Mouse (Mus musculus): Measurements from ENCODE around the gene Pink1. TPM values are rescaled to one million over a fixed set of nuclear protein-coding genes. Genes with fewer than 3 reads are reported as not detected.

The Pink1 gene
- polyA plus RNA-seq (2012) = 21.1 and 22.5 TPM in 2 replicates

- TF ChIP-seq GATA1 (IDR thresholded peaks at IDR 0.05; ENCODE audit: low read length) = no peak
Observed at GRCm38 (mm10) chr4:138326077-138326695, at the start of gene Pink1. Gene Pink1, minus strand, starts transcription at chr4:138326307.

DNA sequence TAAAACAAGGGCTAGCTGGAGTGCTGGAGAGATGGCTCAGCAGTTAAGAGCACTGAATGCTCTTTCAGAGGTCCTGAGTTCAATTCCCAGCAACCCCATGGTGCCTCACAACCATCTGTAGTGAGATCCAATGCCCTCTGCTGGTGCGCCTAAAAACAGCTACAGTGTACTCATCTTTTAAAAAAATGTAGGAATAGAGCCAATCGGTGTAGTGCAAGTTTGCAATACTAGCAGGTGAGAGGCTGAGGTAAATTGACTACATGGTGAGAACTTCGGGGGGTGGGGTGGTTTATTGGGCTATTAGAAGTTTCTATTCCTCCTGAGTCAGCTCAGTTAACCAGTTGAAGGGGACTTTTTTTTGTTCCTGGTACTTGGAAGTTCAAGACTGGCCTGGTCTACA, 49.0 kb upstream of the Pink1 start:
- TF ChIP-seq GATA1 (IDR thresholded peaks at IDR 0.05; ENCODE audit: low read length) = no peak

GRCm38 (mm10) chr4:138370996-138371516, 44.9 kb upstream of the Pink1 start:
- no peak for TF ChIP-seq GATA1 (IDR thresholded peaks at IDR 0.05; ENCODE audit: low read length)

DNA sequence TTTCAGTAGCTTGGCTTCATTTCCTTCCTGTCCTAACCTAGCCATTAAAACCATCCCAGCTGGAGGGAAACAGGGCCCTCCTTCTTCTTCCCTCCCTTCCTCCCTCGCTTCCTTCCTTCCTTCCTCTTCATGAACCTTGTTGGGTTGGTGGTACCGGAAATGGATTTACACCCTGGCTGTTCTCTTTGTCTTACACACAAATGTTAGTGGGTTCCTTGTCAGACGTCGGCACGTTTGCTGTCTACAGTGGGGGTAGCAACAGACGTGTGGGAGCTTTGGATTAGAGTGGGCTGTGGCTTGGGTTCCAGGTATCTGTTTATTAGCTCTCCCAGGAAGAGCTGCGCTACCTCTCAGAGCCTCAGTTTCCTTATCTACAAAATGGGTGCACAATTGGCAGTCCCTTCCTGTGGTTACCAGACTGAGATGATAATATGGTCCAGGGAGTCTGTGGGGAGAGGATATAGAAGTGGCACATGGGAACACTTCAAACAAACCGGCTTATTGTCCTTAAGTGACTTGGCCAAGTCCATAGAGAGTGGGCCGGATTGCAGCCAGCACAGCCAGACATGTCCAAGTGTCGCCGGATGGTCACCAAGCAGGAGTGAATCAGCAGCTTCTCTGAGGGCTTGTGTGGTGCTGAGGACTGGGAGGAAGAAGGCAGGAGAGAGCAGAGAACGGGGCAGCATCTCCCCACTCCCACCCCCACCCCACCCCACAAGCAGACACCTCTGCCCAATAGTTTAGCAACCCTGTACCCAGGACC, 42.6 kb upstream of the Pink1 start:
- no peak for TF ChIP-seq GATA1 (IDR thresholded peaks at IDR 0.05; ENCODE audit: low read length)

DNA sequence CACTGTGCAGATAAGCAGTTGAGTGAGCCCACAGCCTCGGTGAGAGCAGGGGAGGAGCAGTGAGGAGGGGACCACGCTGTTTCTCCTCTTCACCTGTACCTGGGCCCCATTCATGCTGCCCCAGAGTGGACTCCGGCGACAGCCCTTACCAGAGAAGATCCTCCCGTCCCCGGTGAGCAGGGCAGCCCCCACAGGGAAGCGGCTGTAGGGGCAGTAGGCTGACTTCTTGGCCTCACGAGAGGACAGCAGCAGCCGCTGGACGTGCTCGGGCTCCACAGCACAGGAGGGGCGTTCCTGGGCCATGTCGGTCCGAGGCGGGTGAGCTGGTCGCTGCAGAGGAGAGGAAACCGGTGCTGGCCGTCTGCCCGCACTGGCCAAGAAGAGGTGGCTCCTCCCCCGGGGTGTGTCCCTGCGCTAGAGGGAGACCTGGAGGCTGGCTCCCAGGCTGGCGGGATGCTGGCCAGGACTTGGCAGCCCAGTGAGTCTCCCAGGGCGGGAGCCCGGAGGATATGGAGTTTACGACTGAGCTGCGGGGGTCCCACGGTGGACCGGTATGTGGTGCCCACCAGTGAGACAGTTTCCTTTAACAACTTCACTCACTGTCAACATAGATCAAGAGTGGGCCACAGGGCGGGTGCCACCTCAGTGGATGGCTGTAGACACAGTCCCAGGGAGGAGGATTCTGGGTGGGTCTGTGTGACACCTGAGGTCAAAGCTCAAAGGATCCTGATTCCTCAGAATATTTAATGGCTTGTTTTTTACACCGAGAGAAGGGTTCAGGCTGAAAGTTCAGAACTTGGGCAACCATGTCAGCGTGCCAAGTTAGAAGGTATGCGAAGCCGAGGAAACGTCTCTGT, 41.8 kb upstream of the Pink1 start, which contains the start of gene Cda:
Gene Cda (minus strand): TSS at position 352 of the 857 bp plus-strand sequence.
- no peak for TF ChIP-seq GATA1 (IDR thresholded peaks at IDR 0.05; ENCODE audit: low read length)

DNA sequence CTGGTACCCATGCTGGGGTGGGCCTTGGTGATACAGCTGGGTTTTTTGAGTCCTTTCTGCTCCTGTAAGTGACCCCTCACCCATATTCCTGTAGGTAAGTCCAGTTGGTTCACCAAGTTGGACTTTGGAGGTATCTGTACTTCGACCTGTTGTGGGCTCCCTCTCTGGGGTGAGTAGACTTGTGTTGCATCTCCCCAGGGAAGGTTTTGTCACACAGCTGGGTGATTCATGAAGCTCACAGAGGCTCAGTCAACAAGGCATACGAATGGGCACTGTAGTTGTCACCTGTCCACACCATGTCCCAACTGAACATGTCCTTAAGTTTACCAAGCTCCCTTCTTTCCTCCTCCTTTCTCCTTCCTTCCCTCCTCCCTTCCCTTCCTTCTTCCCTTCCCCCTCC, 40.5 kb upstream of the Pink1 start:
- TF ChIP-seq GATA1 (IDR thresholded peaks at IDR 0.05; ENCODE audit: low read length) = no peak

DNA sequence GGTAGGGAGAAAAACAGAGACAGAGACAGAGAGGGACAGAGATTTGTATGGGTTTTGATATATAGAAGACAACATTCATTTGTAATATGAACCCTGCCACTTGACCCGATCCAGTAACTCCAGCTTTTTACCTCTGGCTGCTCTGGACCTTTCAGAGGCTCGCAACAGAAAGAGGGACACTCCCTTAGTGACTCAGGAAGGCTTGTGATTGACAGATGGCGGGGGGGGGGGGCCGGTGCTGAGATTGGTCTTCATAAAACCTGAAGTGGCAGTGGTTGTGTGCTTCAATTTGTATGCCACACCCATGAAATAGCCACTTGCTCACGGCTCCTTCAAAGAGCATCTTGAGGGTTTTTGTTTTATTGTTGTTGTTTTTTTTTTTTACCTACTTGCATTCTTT, 37.4 kb upstream of the Pink1 start:
- no peak for TF ChIP-seq GATA1 (IDR thresholded peaks at IDR 0.05; ENCODE audit: low read length)

- no peak for TF ChIP-seq GATA1 (IDR thresholded peaks at IDR 0.05; ENCODE audit: low read length)
Observed at GRCm38 (mm10) chr4:138362883-138363282, 36.8 kb upstream of the Pink1 start.

- TF ChIP-seq GATA1 (IDR thresholded peaks at IDR 0.05; ENCODE audit: low read length) = no peak
Observed at GRCm38 (mm10) chr4:138361370-138361821, 35.3 kb upstream of the Pink1 start.

- TF ChIP-seq GATA1 (IDR thresholded peaks at IDR 0.05; ENCODE audit: low read length) = no peak
Observed at GRCm38 (mm10) chr4:138358176-138358575, 32.1 kb upstream of the Pink1 start.

DNA sequence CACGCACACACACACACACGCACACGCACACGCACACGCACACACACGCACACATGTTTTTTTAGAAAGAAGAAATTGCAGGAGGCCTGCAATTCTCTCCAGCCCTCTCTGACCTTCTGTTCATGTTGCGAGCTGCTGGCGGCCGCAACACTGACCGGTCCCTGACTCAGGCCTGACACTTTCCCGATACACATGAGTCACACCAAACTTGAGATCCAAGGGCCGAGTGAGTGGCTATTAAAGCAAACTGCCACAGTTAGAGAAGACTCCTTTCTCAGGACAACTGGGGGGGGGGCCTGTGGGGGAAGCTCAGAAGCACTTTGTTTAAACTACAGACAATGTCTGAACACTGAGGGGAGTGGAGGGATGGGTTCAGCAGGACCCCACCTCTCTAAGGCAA, 30.4 kb upstream of the Pink1 start:
- TF ChIP-seq GATA1 (IDR thresholded peaks at IDR 0.05; ENCODE audit: low read length) = no peak

- no peak for TF ChIP-seq GATA1 (IDR thresholded peaks at IDR 0.05; ENCODE audit: low read length)
Observed at GRCm38 (mm10) chr4:138356141-138356540, 30.0 kb upstream of the Pink1 start.

DNA sequence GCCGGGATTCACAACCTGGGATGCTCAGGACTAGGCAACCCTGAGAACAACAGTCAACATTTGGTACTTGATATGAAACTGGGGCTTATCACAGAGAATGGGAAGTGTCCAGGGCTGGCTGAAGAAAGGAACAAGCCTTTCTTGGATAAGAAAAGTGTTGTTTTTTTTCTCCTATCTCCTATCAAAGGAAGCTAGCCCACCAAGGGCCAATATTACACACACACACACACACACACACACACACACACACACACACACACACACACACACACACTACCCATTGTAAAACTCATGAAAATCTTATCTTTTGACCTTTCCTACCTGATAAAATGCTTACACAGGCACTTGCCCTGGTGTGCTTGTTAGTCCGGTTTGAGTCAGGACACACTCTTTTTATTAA, 29.4 kb upstream of the Pink1 start:
- TF ChIP-seq GATA1 (IDR thresholded peaks at IDR 0.05; ENCODE audit: low read length) = no peak

DNA sequence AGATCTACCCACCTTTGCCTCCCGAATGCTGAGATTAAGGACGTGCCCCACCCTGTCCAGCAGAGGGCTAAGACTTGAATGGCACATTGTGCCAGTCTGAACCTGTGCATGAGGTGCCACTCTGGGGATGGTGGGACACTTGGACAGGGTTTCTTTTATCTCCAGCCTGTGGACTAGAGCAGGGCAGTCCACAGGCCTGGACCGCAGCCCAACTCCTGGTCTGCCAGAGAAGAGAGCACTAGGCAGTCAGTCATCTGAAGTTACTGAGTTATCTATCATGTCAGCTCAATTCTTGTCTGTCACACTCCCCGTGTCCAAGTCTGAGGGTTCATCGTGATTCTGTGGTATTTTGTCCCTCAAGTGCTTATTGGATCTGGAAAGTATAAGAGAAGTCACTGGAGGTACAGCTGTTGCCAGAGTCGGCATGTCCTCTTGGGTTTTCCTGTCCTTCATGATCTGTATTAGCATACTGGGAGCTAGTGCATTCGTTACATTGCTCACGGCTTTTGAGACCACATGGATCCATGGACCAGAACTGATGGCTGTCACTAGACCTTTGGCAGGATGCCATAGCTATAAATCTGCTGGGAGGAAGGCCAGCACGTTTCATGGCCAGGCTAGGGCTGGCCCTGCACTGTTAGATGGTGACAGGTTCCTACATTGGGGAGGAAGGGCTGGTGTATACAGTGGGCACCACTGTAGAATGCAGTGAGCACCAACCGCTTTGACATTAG, 27.5 kb upstream of the Pink1 start:
- TF ChIP-seq GATA1 (IDR thresholded peaks at IDR 0.05; ENCODE audit: low read length) = no peak

DNA sequence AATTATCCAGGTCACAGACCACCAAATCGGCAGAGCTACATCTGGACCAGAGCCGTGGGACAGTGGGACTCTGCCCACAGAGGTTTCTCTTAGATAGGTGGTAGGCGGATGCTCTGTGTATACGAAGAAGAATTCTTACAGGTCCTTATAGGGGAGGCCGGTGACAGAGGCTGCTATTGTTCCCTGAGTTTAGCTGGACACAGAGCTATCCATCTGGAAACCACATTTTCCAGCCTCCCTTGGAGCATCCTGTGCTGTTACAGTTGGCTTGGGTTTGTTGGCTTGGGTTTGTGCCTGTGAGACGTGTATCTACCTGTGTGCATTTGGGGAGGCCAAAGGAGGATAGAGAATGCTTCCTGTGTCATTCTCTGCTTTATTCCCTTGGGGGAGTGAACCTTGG, 26.6 kb upstream of the Pink1 start:
- no peak for TF ChIP-seq GATA1 (IDR thresholded peaks at IDR 0.05; ENCODE audit: low read length)
